ENCODE assay signal across 17 mouse cellular contexts in the genomic region with DNA sequence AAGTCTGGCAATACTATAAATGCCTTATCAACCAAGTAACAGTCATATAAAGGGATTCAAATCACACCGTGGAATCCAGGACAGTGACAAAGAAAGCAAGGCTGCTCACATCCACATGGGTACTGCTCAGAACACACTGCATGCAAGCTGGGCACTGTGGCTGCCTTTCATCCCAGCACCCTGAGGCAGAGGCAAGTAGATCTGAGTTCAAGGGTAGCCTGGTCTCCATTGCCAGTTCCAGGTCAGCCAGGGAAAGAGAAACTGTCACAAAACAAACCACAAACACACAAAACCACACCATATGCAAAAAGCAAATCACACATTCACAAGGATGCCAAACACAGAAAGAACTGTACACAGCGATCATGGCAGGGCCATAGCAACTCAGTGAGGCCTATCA. TPM values are rescaled to one million over a fixed set of nuclear protein-coding genes. Genes with fewer than 3 reads are reported as not detected.
DNase-seq lines count a peak whose midpoint lies in the region; ATAC-seq and TF ChIP-seq lines count a peak whose summit lies in the region.
"Had no signal": no experiment of that assay in that cellular context is flagged by ENCODE, and none has a peak within 500 bp of the region (broad histone marks: within the 10 kb centered on the region; RNA-seq: fewer than 3 reads in every experiment).

No protein-coding gene starts in this region.

- no peaks in the 10 kb centered on the region for H3K27me3 ChIP-seq in hindbrain, embryonic 13.5 days
- H3K27me3 ChIP-seq in hindbrain, postnatal 0 days (ENCODE audit: insufficient read depth, low read length), result no peaks in the 10 kb centered on the region
- H3K27me3 ChIP-seq in neural tube, embryonic 13.5 days, result no peaks in the 10 kb centered on the region
- H3K27me3 ChIP-seq in embryonic facial prominence, embryonic 14.5 days (replicated peaks; ENCODE audit: control insufficient read depth, insufficient read depth, low read length), result no peaks in the 10 kb centered on the region
- no peaks in the 10 kb centered on the region for H3K27me3 ChIP-seq in liver, embryonic 14.5 days (ENCODE audit: control insufficient read depth, insufficient read depth, low read length)
- H3K27me3 ChIP-seq: embryonic facial prominence, embryonic 13.5 days; midbrain, embryonic 13.5 days had no signal

- 0 out of 2 replicates have a peak overlapping the region, but pooled peaks have one; percentile 39 for H3K9ac ChIP-seq in hindbrain, embryonic 13.5 days
- H3K9ac ChIP-seq in hindbrain, postnatal 0 days (replicated peaks; ENCODE audit: low read length), result no peak overlapping the region
- H3K9ac ChIP-seq in neural tube, embryonic 13.5 days, result peak overlapping the region; percentile 26; the same call in 1 of the 2 replicates
- peak overlapping the region; percentile 12; the same call in 1 of the 2 replicates for H3K9ac ChIP-seq in embryonic facial prominence, embryonic 14.5 days (ENCODE audit: low read depth, low read length)
- no peak overlapping the region for H3K9ac ChIP-seq in liver, embryonic 14.5 days (replicated peaks)

- no peak for TF ChIP-seq EP300 in liver, embryonic 14.5 days (IDR thresholded peaks at IDR 0.05; ENCODE audit: low read depth)

- H3K36me3 ChIP-seq in hindbrain, embryonic 13.5 days, result peaks cover 19% of the 10 kb centered on the region
- no peaks in the 10 kb centered on the region for H3K36me3 ChIP-seq in hindbrain, postnatal 0 days (ENCODE audit: insufficient read depth, low read length)
- H3K36me3 ChIP-seq in neural tube, embryonic 13.5 days, result peaks cover 19% of the 10 kb centered on the region
- H3K36me3 ChIP-seq in embryonic facial prominence, embryonic 14.5 days (ENCODE audit: control insufficient read depth, insufficient read depth, low read length), result peaks cover 19% of the 10 kb centered on the region
- H3K36me3 ChIP-seq in liver, embryonic 14.5 days (replicated peaks; ENCODE audit: control insufficient read depth, insufficient read depth, low read depth), result peaks cover 6% of the 10 kb centered on the region

- WGBS in hindbrain, embryonic 13.5 days, result 90% methylated on average over 2 of the region's 2 CpGs
- 84% methylated on average over 2 of the region's 2 CpGs for WGBS in hindbrain, postnatal 0 days
- 87% methylated on average over 2 of the region's 2 CpGs for WGBS in neural tube, embryonic 13.5 days
- WGBS in embryonic facial prominence, embryonic 14.5 days, result 89% methylated on average over 2 of the region's 2 CpGs
- WGBS in liver, embryonic 14.5 days (ENCODE audit: insufficient replicate concordance), result 68% methylated on average over 2 of the region's 2 CpGs

- no peaks in the 10 kb centered on the region for H3K9me3 ChIP-seq in hindbrain, embryonic 13.5 days
- H3K9me3 ChIP-seq in hindbrain, postnatal 0 days (ENCODE audit: low read length), result no peaks in the 10 kb centered on the region
- H3K9me3 ChIP-seq in neural tube, embryonic 13.5 days, result no peaks in the 10 kb centered on the region
- no peaks in the 10 kb centered on the region for H3K9me3 ChIP-seq in embryonic facial prominence, embryonic 14.5 days (ENCODE audit: control insufficient read depth, low read length)
- no peaks in the 10 kb centered on the region for H3K9me3 ChIP-seq in liver, embryonic 14.5 days (ENCODE audit: control insufficient read depth, low read length)
- H3K9me3 ChIP-seq: embryonic facial prominence, embryonic 13.5 days; midbrain, embryonic 13.5 days had no signal

- no peak overlapping the region for H3K4me3 ChIP-seq in hindbrain, embryonic 13.5 days
- H3K4me3 ChIP-seq in hindbrain, postnatal 0 days (ENCODE audit: low read length), result no peak overlapping the region
- no peak overlapping the region for H3K4me3 ChIP-seq in neural tube, embryonic 13.5 days
- no peak overlapping the region for H3K4me3 ChIP-seq in embryonic facial prominence, embryonic 14.5 days (ENCODE audit: low read depth, low read length)
- no peak overlapping the region for H3K4me3 ChIP-seq in liver, embryonic 14.5 days (ENCODE audit: insufficient read depth in 1 of 2, low read depth in 2 of 2, low read length in 2 of 2)
- H3K4me3 ChIP-seq: heart, adult 2 months had no signal

- H3K4me1 ChIP-seq in hindbrain, embryonic 13.5 days (replicated peaks), result peaks cover 31% of the 10 kb centered on the region
- H3K4me1 ChIP-seq in hindbrain, postnatal 0 days (ENCODE audit: insufficient read depth, low read length), result peaks cover 7% of the 10 kb centered on the region
- H3K4me1 ChIP-seq in neural tube, embryonic 13.5 days (replicated peaks), result peaks cover 29% of the 10 kb centered on the region
- peaks cover 11% of the 10 kb centered on the region; the same call in 1 of the 2 replicates for H3K4me1 ChIP-seq in embryonic facial prominence, embryonic 14.5 days (ENCODE audit: control insufficient read depth, insufficient read depth, low read length)
- peaks cover 40 to 57% of the 10 kb centered on the region in 2 experiments for H3K4me1 ChIP-seq in liver, embryonic 14.5 days (replicated peaks; ENCODE audit: control insufficient read depth in 2 of 2, insufficient read depth in 2 of 2, low read length in 1 of 2)

- ATAC-seq in hindbrain, embryonic 13.5 days (ENCODE audit: low FRiP score), result no peak
- ATAC-seq in hindbrain, postnatal 0 days, result no peak
- ATAC-seq in neural tube, embryonic 13.5 days (ENCODE audit: low read depth), result no peak
- no peak for ATAC-seq in embryonic facial prominence, embryonic 14.5 days (ENCODE audit: low read depth)
- ATAC-seq in liver, embryonic 14.5 days (ENCODE audit: insufficient read depth), result no peak
- ATAC-seq: midbrain, embryonic 13.5 days had no signal

- H3K4me2 ChIP-seq in hindbrain, embryonic 13.5 days, result no peak overlapping the region
- H3K4me2 ChIP-seq in hindbrain, postnatal 0 days (ENCODE audit: low read depth, low read length), result no peak overlapping the region
- no peak overlapping the region for H3K4me2 ChIP-seq in neural tube, embryonic 13.5 days
- H3K4me2 ChIP-seq in embryonic facial prominence, embryonic 14.5 days (ENCODE audit: low read depth, low read length), result no peak overlapping the region
- H3K4me2 ChIP-seq in liver, embryonic 14.5 days (ENCODE audit: low read depth), result peak overlapping the region; percentile 85

- DNase-seq in hindbrain, postnatal 0 days (ENCODE audit: low spot score), result no peak
- no peak for DNase-seq in neural tube, embryonic 10.5 days (ENCODE audit: extremely low spot score, low spot score)
- no peak for DNase-seq in embryonic facial prominence, embryonic 14.5 days (ENCODE audit: low spot score)
- no peak for DNase-seq in liver, embryonic 14.5 days (ENCODE audit: low read depth in 3 of 3, low spot score in 3 of 3)
- DNase-seq in spleen, postnatal 36 days (ENCODE audit: low spot score in 2 of 2), result no peak
- DNase-seq: adrenal gland, postnatal 25 days; B cell, adult 2 months; cerebellum, adult 2 months; heart, adult 2 months; kidney, adult 2 months; kidney, postnatal 36 days; right cerebral cortex, adult 18-20 months had no signal

- TF ChIP-seq CTCF in hindbrain, postnatal 0 days (IDR thresholded peaks at IDR 0.05; ENCODE audit: low read depth), result no peak
- TF ChIP-seq CTCF in liver, embryonic 14.5 days (IDR thresholded peaks at IDR 0.05; ENCODE audit: low read depth), result no peak

- no peak overlapping the region for H3K27ac ChIP-seq in hindbrain, embryonic 13.5 days
- H3K27ac ChIP-seq in hindbrain, postnatal 0 days, result no peak overlapping the region
- H3K27ac ChIP-seq in neural tube, embryonic 13.5 days (replicated peaks), result no peak overlapping the region
- no peak overlapping the region for H3K27ac ChIP-seq in embryonic facial prominence, embryonic 14.5 days (replicated peaks; ENCODE audit: low read depth, low read length)
- H3K27ac ChIP-seq in liver, embryonic 14.5 days, result peak overlapping the region; percentile 26; the same call in 1 of the 2 replicates
- H3K27ac ChIP-seq: embryonic facial prominence, embryonic 13.5 days; macrophage; midbrain, embryonic 13.5 days had no signal

RNA-seq across cellular contexts. Expression of gene Nsmce1, which starts 1.8 kb away (rescaled TPM):
- polyA plus RNA-seq in hindbrain, embryonic 13.5 days (2015; fragmentation: Nextera tagmentation; extraction: Ambion mirVana), result 104 TPM in 2 replicates
- 21.3 and 27.8 TPM in 2 replicates for total RNA-seq in hindbrain, postnatal 0 days (2014; rRNA removed)
- 87.9 and 88.6 TPM in 2 replicates for polyA plus RNA-seq in hindbrain, postnatal 0 days (2015; fragmentation: Nextera tagmentation; extraction: Ambion mirVana)
- 93.2 and 105 TPM in 2 replicates for polyA plus RNA-seq in neural tube, embryonic 13.5 days (2015; fragmentation: Nextera tagmentation; extraction: Ambion mirVana)
- polyA plus RNA-seq in embryonic facial prominence, embryonic 14.5 days (2014; fragmentation: Nextera tagmentation; extraction: Ambion mirVana), result 115 and 116 TPM in 2 replicates
- 27.5 and 42.3 TPM in 2 replicates for polyA plus RNA-seq in liver, embryonic 14.5 days (2012; rRNA removed)
- polyA plus RNA-seq in liver, embryonic 14.5 days (2014; fragmentation: Nextera tagmentation; extraction: Ambion mirVana), result 90.1 and 92.5 TPM in 2 replicates

RNA-seq across cellular contexts. Expression of gene Kdm8, which starts 45.2 kb away (rescaled TPM):
- polyA plus RNA-seq in hindbrain, embryonic 13.5 days (2015; fragmentation: Nextera tagmentation; extraction: Ambion mirVana), result 5.4 and 5.9 TPM in 2 replicates
- total RNA-seq in hindbrain, postnatal 0 days (2014; rRNA removed), result 7.2 and 7.5 TPM in 2 replicates
- polyA plus RNA-seq in hindbrain, postnatal 0 days (2015; fragmentation: Nextera tagmentation; extraction: Ambion mirVana), result 4.1 and 5.0 TPM in 2 replicates
- 4.7 and 5.4 TPM in 2 replicates for polyA plus RNA-seq in neural tube, embryonic 13.5 days (2015; fragmentation: Nextera tagmentation; extraction: Ambion mirVana)
- polyA plus RNA-seq in embryonic facial prominence, embryonic 14.5 days (2014; fragmentation: Nextera tagmentation; extraction: Ambion mirVana), result 6.9 and 8.7 TPM in 2 replicates
- 5.7 and 6.1 TPM in 2 replicates for polyA plus RNA-seq in liver, embryonic 14.5 days (2012; rRNA removed)
- 4.7 and 6.4 TPM in 2 replicates for polyA plus RNA-seq in liver, embryonic 14.5 days (2014; fragmentation: Nextera tagmentation; extraction: Ambion mirVana)

Comparison
In these comparisons a context has a peak if more than half of its experiments do, and no peak if none do; other contexts are left out.
1. H3K9ac ChIP-seq: peak in hindbrain, embryonic 13.5 days (single experiment), neural tube, embryonic 13.5 days (single experiment) and embryonic facial prominence, embryonic 14.5 days (single experiment); none in hindbrain, postnatal 0 days (single experiment) and liver, embryonic 14.5 days (single experiment).